Mouse (Mus musculus) liver, adult 2 months (tissue): ENCODE measurements around the gene Vstm2l. TPM values are rescaled to one million over a fixed set of nuclear protein-coding genes. Genes with fewer than 3 reads are reported as not detected.

Experiments used
- DNase-seq: peaks from one replicate; pipeline ENCODE4 v3.0.0-alpha.2; 2011; ENCODE audit warnings: low read depth, low spot score; ENCODE audit errors: extremely low read depth
- H3K27ac ChIP-seq: fragments of 200-500 bp; replicated peaks from 2 replicates; pipeline ENCODE4 v1.5.1; 2012; ENCODE audit warnings: low read depth, mild to moderate bottlenecking, control low read depth, inconsistent platforms, low read length; ENCODE audit not compliant: insufficient read depth
- H3K27me3 ChIP-seq: fragments of 200-500 bp; 2 replicates; pipeline ENCODE4 v1.6.1; 2012; ENCODE audit warnings: mild to moderate bottlenecking, moderate library complexity, low read length, inconsistent platforms; ENCODE audit not compliant: control insufficient read depth, insufficient read depth
- H3K36me3 ChIP-seq: fragments of 200-500 bp; 2 replicates; pipeline ENCODE4 v1.6.1; 2012; ENCODE audit warnings: low read length, inconsistent platforms; ENCODE audit not compliant: control insufficient read depth, insufficient read depth
- H3K4me1 ChIP-seq: fragments of 200-500 bp; 2 replicates; pipeline ENCODE4 v1.6.1; 2011; ENCODE audit warnings: low read length; ENCODE audit not compliant: control insufficient read depth, insufficient read depth
- H3K4me3 ChIP-seq: fragments of 200-500 bp; 2 replicates; pipeline ENCODE4 v1.5.1; 2011; ENCODE audit warnings: low read depth, mild to moderate bottlenecking, control low read depth, low read length, moderate library complexity; ENCODE audit not compliant: insufficient read depth
- H3K79me2 ChIP-seq: fragments of 200-500 bp; 2 replicates; pipeline ENCODE4 v1.6.1; 2012; ENCODE audit warnings: inconsistent platforms, mild to moderate bottlenecking, low read length, moderate library complexity; ENCODE audit not compliant: control insufficient read depth, insufficient read depth
- H3K9ac ChIP-seq: fragments of 200-500 bp; 2 replicates; pipeline ENCODE4 v1.6.1; 2012; ENCODE audit warnings: low read depth, mild to moderate bottlenecking, control low read depth, inconsistent platforms, low read length
- CTCF ChIP-seq: fragments of 200-500 bp; IDR thresholded peaks from 2 replicates; pipeline ENCODE4 v1.5.1; 2011; ENCODE audit warnings: low read depth, low read length, control low read depth
- POLR2A ChIP-seq: fragments of 200-500 bp; IDR thresholded peaks from 2 replicates; pipeline ENCODE4 v1.6.1; 2011; ENCODE audit warnings: low read length, control low read depth; ENCODE audit not compliant: insufficient read depth; ENCODE audit errors: extremely low read depth
- WGBS: fragments of 180-500 bp; shearing (Covaris S2); methylation state at CpG from one replicate; pipeline ENCODE4 v1.1.7; 2018; 5-methylcytosine and 5-hydroxymethylcytosine counted together
- polyA plus RNA-seq: library from polyadenylated mRNA; depleted of rRNA; stranded (reverse); fragments of >200 nt; gene quantifications from 2 replicates; pipeline ENCODE4 v1.2.3, GENCODE M21; 2012; rRNA removed
- total RNA-seq: library from RNA; depleted of rRNA; stranded (reverse); fragments of >200 nt; gene quantifications from 2 replicates; pipeline ENCODE4 v1.2.3, GENCODE M21; 2014; rRNA removed

The Vstm2l gene
- total and polyA plus RNA-seq, 2 experiments, result not detected

DNA sequence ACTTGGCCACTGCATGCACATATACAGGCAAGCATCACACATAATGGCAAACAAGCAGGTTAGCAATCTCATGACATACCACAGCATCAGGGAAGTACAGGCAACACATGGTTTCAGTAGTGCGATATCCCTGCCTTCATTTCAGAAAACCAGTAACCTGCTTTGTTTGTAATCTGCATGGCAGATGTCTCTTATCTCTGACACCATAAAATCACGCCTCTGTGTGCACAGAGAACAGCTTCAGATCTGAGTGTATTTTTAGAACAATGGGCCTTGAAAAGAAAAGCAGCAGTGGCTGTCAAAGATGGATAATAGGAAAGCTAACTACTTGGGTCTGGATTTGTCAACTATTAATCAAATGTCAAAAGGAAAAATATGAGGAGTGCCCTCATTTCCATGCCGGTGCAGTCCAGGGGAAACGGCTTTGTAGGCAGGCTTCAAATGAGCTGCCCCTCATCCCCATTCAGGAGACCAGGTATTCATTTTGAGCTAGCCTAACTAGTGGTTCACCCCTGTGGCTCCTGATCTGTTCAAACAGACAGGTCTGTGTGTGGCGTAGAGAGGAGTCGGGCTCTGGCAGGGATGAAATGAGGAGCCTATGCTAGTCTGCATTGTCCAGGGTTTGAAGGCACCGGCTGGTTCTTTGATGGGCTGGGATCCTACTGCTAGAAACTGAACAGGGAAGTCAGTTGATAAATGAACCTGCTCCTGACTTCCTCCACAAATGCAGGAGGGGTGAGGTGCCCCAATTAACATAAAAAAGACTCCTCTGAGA, 74.2 kb downstream of the Vstm2l start:
- no peaks in the 10 kb centered on the region for H3K79me2 ChIP-seq
- no peak overlapping the region for H3K27ac ChIP-seq
- 92% methylated on average over 7 of the region's 7 CpGs for WGBS
- no peaks in the 10 kb centered on the region for H3K27me3 ChIP-seq
- H3K36me3 ChIP-seq, result peaks cover 18% of the 10 kb centered on the region; the same call in 1 of the 2 replicates
- H3K9ac ChIP-seq, result no peak overlapping the region
- H3K4me3 ChIP-seq, result no peak overlapping the region
- DNase-seq, result no peak
- TF ChIP-seq CTCF, result no peak
- no peak for TF ChIP-seq POLR2A
- H3K4me1 ChIP-seq, result no peaks in the 10 kb centered on the region

DNA sequence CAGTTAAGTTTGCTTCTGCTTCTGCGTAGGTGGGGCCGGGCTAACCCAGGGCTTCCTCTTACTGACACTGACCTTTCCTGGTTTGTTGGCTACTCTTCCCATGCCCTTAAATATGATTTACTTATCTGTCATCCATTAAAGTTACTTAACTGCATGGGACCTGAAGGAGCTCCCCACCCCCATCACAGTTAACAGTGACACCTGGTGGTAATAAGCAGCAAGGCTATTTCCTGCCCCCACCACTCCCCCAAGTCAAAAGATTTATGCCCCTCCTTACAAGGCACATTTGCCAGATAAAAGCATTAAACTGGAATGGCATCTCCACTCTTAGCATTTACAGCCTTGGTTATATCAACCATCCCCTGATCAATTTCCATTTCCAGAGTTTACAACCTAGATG, 75.5 kb downstream of the Vstm2l start:
- Histone ChIP-seq H3K27me3 (no peaks in the 10 kb centered on the region), H3K36me3 (peaks cover 18% of the 10 kb centered on the region; the same call in 1 of the 2 replicates), H3K4me1 (no peaks in the 10 kb centered on the region), H3K4me3 (no peak overlapping the region), H3K27ac (no peak overlapping the region), H3K9ac (no peak overlapping the region), H3K79me2 (no peaks in the 10 kb centered on the region)
- no peak for TF ChIP-seq POLR2A
- peak; percentile 28; the same call in 1 of the 2 replicates for TF ChIP-seq CTCF
- DNase-seq, result no peak
- 88% methylated on average over 2 of the region's 2 CpGs for WGBS

DNA sequence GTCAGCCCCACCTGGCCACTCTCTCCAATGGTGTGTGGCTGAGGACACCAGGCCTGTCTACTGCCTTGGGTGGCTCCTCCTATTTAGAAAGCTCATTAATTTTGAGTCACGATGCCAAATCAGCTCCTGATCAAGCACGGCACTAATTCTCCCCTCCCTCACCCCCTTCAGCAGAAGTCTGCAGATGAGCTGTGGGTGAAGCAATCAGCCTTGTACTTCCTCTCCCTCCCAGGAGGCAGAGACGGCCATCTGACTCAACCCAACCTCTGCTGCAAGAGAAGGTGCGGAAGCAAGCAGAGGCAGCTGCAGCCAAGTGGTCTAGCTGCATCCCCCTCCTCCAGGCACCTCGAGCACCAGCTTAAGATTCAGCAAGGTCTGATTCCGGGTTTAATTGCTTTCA, 76.6 kb downstream of the Vstm2l start:
- 80% methylated on average over 6 of the region's 6 CpGs for WGBS
- H3K4me3 ChIP-seq, result no peak overlapping the region
- peaks cover 26% of the 10 kb centered on the region for H3K36me3 ChIP-seq
- TF ChIP-seq CTCF, result no peak
- H3K79me2 ChIP-seq, result no peaks in the 10 kb centered on the region
- no peak for DNase-seq
- H3K27ac ChIP-seq, result no peak overlapping the region
- H3K9ac ChIP-seq, result no peak overlapping the region
- H3K27me3 ChIP-seq, result no peaks in the 10 kb centered on the region
- H3K4me1 ChIP-seq, result no peaks in the 10 kb centered on the region

DNA sequence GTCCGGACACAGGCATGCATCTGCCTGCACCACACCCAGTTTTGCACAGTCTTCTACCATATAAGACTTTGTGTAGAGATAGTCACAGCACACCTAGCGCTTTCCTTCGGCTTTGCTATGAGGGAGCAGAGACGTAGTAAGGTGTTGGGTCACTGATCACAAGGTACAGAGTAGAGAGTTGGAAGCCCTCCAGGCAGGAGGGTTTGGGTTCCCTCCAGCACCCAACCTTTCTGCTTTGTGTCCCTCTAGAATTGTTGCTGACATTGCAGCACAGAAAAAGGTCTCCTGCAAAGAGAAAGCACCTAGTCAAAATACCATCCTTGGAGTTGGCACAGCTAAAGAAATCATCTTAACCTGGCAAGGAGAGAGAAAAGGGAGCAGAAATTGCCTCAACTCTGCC, 78.0 kb downstream of the Vstm2l start:
- H3K36me3 ChIP-seq, result peaks cover 36% of the 10 kb centered on the region
- no peak overlapping the region for H3K9ac ChIP-seq
- no peak overlapping the region for H3K4me3 ChIP-seq
- no peaks in the 10 kb centered on the region for H3K79me2 ChIP-seq
- 88% methylated on average over 4 of the region's 4 CpGs for WGBS
- no peak for DNase-seq
- no peak overlapping the region for H3K27ac ChIP-seq
- no peaks in the 10 kb centered on the region for H3K4me1 ChIP-seq
- H3K27me3 ChIP-seq, result no peaks in the 10 kb centered on the region
- no peak for TF ChIP-seq CTCF
- no peak for TF ChIP-seq POLR2A

Other genes with a start within 250 kb of the Vstm2l start
- 14.4 and 15.2 TPM in 2 replicates for gene Ctnnbl1, start 177.3 kb upstream of the Vstm2l start, total RNA-seq
- gene Ctnnbl1, start 177.3 kb upstream of the Vstm2l start, polyA plus RNA-seq, result 9.9 and 10.1 TPM in 2 replicates
- 8.2 and 8.9 TPM in 2 replicates for gene Tti1, start 113.8 kb downstream of the Vstm2l start, total RNA-seq
- 7.6 and 9.0 TPM in 2 replicates for gene Tti1, start 113.8 kb downstream of the Vstm2l start, polyA plus RNA-seq
- 6.8 and 8.3 TPM in 2 replicates for gene Rprd1b, start 113.8 kb downstream of the Vstm2l start, total RNA-seq
- gene Rprd1b, start 113.8 kb downstream of the Vstm2l start, polyA plus RNA-seq, result 12.8 and 14.2 TPM in 2 replicates
- gene Tgm2, start 231.8 kb downstream of the Vstm2l start, total RNA-seq, result 68.3 and 101 TPM in 2 replicates
- 91.7 and 93.5 TPM in 2 replicates for gene Tgm2, start 231.8 kb downstream of the Vstm2l start, polyA plus RNA-seq